Mouse (Mus musculus) layer of hippocampus, adult 18-20 months (tissue): ENCODE results near the gene Ssr2. TPM values are rescaled to one million over a fixed set of nuclear protein-coding genes. Genes with fewer than 3 reads are reported as not detected.
"Not testable (repeated sequence)": the region's sequence is repeated elsewhere in the genome, so short reads cannot be mapped to it uniquely, and the experiment has no call there.

Experiments used
- DNase-seq, 2 experiments: peaks; one replicate each; pipeline ENCODE4 v3.0.0; 2022; ENCODE audit warnings: low spot score in 2 of 2
- total RNA-seq, 2 experiments: library from RNA; stranded (reverse); gene quantifications; 2 replicates each; pipeline ENCODE4 v1.2.3; 2021

Gene Ssr2
- total RNA-seq, 2 experiments from 2014 or later: 91.5 to 97.2 TPM

DNA sequence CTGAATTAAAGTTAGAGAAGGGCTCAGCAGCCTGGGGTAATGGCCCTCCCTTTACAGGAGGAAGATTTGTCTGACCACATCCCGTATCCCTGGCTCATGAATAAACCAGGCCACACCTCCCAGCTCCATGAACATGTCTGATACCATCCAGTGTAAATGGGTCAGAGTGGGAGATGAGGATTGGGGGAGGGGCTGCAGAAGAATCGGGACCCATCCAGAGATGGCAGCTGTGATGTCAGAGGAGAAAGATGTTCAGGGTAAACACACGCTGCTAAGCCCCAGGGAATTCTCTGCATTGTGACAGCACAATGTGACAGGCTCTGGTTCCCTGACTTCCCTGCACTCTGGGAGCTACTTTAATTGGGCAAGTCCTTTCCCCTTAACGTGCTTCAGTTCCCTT, 12.2 kb upstream of the Ssr2 start:
- no peak for DNase-seq

DNA sequence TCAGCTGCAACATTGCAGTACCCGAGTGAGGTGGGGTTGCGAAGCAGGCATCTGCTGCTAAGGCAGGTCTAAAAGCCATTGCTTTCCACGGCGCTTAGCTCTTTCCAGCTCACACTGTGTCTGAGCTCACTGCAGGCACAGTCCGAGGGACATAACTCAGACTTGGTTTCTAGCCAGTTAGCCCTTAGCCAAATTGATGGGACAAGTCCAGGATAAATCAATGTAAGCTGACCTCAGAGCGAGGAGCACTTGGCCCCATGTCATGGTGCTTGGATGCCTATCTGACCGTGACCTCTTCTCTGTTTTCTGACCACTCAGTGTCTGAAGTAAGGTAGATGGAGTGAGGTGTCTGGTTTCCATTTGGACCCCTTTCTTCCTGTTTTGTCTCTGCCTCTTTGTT, 11.7 kb upstream of the Ssr2 start:
- no peak for DNase-seq

DNA sequence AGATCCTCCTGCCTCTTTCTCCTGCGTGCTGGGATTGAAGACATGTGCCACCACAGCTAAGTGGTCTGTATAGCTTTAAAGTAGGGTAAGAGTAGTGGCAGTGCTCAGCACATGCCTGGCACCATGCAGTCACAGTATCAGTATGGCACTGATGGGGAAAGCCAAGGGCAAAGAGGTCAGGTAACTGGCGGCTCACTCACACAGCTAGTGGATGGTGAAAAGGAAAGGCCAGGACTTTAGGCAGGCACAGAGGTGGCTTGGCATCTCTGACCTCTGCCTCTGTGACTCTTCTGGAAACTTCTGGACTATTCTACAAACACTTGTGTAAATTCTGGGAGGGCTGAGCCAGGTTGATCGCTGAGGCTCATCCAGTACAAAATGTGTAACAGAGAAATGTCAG, 9.6 kb upstream of the Ssr2 start:
- no peak for DNase-seq

DNA sequence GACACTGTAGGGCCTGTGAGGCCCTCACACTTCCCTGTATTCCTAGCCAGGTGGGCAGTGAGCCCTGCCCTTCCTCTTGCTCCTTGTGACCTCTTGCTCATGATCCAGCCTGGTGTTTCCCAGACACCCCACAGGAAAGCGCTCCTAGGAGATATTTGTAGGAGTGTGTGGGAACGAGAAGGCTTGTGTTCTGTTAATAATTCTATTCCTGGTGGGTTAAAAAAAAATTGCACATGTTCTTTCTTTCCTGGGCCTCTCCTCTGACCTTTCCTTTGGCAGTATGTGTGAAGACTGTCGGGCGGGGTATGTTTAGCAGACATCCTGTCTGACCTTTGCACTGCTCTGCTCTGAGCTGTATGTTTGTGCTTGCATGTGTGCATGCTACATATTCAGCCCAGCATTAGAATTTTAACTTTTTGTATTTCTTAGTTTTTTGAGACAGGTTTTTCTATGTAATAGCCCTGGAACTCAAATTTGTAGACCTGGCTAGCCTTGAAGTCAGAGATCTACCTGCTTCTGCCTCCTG, 9.1 kb upstream of the Ssr2 start:
- DNase-seq: no peak

DNA sequence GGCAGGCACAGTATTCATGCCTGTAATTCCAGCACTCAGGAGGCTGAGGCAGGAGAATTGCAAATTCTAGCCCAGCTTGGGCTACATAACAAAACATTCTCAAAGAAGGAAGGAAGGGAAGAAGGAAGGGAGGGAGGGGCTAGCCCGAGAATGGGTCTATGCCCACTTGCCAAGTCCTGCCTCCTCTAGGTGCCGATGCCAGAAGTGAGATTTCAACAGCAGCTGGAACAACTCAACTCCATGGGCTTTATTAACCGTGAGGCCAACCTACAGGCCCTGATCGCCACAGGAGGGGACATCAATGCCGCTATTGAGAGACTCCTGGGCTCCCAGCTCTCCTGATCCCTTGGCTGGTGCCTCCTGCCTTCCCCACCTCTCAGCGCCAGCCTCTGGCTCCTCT, 7.8 kb upstream of the Ssr2 start:
- no peak for DNase-seq

DNA sequence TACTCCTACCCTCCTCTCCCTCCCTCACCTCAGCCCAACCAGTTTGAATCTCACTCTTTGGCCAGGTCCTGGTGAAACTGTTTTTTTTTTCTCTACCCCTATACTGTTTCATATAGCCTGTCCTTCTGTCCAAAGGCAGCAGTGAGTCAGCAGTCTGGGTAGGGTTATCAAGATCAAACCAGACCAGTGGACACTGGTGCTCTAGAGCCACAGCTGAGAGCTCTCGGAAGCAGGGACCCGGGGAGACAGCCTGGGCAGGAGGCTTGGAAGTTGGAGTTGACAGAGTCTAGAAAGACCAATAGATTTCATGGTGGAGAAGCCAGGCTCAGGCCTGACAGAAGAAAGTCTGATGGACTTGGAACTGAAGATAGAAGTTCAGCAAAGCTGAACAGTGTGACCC, 7.1 kb upstream of the Ssr2 start:
- DNase-seq: no peak

DNA sequence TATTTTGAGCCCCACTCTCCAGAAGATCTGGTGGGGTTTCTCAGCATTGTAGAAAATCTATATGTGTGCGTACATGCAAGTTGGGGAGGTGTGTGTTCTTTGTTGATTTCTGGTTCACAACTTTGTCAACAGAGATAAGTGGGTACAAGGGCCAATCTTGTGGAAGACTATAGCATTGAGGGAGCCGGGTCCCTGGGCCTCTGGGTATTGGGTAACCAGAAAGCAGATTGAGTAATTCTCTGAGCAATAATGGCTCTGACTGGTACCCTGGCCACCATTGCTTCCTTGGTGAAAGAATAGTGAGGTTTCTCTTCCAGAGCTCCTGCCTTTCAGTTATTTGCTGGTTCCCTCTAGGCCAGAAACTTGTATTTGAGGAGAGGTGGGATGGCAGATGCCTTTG, 6.6 kb upstream of the Ssr2 start:
- DNase-seq: no peak

DNA sequence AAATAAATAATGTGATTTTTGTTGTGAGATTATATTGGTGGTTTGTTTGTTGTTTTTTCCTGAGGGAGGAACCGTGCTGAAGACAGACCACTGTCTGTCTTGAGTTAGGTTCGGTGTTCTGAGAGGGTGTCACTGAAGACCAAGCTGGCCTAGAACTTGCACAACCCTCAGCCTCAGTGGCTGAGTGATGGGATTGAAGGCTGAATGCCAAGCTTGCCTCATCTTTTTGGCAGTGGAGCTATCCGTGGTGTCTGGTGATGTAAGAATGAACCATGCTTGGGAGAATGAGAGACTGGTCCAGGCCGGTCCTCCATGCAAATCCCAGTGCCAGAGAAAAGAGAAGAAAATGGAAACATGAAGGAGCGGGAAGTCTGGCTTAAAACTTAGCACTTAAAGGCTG, 6.0 kb upstream of the Ssr2 start:
- DNase-seq: no peak

DNA sequence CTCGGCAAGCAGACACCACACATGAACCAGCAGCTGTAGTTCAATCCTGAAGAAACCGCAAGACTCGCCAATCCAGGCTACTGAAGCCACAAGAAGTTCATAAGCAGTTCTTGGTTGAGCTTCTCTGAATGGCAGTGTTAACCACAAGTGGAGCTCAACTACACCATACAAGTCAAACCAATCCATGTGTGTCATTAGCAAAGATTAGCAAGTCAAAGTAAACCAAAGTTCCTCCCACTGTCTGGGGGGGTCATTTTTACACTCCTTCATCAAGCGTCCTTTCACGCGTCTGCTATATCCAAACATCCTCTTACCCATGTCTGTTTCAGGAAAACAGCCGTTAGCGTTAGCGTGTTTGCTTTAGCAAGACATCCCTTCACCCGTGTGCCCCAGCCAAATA, 5.3 kb upstream of the Ssr2 start:
- no peak for DNase-seq

DNA sequence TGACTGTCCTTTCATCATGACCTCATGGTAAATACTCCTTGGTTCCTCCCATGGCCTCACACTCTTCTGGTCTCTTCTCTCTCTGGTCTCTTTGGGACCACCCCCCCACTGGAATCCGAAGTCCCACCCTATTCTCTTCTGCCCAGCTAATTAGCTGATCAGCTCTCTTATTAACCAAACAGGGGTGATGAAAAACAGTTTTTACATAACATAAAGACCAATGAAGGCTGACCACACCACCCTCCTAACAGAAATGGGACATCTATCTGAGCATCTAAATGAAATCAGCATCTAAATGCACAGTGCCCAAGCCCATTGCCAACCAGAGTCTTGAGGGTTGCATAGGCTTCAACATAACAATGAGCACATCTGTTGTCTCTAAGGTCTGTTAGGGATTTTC, 3.8 kb upstream of the Ssr2 start:
- DNase-seq: no peak

DNA sequence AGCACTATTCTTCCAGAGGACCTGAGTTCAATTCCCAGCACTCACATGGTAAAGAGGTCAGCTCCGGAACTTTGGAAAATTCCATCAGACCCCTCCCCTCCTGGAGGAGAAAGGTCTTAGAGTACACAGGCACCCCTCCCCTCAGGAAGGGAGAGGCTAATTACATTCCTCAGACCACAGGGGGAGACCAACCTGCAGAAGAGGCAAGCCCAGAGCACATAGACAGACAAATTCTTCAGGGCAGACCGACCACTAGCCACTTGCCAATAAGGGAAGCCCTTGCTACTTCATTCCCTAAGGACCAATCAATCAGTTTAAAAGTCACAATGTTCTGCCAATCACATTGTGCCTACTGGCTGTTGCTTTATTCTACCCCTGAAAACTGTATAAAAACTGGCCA, 2.8 kb upstream of the Ssr2 start:
- DNase-seq: no peak

DNA sequence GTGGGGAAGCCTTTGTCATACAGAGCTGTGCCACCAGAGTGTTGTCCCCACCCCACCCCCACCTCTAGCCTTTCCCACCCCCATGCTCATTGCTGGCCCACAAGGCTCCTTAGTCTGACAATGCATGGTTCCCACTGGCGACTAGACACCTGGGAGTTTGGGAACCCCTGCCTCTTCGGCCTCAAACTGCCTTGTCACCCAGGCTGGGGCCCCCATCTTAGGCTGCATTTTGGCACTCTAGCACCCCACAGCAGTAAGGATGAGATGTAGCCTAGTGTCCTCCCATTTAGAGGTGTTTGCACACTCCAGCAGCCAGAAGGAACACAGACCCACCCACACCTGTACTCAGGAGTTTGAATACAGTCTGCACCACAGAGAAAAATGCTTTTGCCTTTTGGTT, 1.9 kb upstream of the Ssr2 start:
- DNase-seq: no peak

DNA sequence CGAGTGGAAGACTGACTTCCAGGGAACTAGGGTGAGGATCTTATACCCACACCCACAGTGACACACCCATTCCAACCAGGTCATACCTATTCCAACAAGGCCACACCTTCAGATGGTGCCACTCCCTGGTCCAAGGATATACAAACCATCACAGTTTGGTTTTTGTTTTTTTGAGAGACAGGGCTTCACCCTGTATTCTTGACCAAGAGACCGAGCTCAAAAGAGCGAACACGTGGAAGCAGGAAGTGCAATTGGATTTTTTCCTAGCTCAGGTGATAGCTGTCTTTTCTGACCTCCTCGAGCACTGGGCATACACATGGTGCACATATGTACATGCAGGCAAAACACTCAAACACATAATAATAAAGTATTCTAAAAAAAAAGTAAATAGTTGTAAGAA, 2.2 kb downstream of the Ssr2 start:
- DNase-seq: not testable (repeated sequence)

DNA sequence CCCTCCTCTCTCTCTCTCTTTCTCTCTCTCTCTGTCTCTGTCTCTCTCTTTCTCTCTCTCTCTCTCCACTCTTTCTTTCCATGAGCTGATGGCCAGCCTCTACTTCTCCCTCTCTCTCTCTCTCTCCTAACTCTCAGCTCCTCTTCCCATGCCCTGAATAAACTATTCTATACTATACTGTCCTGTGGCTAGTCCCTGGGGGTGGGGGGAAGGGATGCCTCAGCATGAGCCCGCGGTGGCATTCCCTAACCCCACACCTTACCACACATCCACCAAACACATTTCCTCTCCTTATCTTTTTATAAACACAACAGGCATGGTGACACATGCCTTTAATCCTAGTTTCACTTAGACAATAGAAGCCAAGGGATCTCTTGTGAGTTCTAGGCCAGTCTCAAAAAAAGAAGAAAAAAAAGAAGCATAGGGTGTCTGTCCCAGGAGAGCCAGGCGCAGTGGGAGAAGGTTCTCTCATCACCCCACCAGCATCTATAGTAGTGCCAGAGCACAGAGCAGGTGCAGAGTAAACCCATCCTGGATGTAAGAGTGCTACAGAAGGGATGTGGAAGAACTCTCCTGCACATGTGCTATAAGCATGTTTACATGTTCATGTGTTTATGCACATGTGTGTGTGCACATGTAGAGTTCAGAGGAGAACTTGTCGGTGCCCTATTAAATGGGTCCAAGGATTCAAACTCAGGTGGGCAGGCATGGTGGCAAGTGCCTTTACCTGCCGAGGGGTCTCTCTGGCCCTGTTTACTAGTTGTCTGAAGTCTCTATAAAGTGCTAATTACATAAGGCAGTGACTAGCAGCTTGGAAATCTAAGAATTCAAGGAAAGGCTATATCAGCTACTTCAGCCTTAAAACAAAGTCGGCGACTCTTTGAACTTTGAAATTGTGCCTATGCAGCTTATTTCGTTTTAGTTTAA, 3.1 kb downstream of the Ssr2 start:
- DNase-seq: no peak

DNA sequence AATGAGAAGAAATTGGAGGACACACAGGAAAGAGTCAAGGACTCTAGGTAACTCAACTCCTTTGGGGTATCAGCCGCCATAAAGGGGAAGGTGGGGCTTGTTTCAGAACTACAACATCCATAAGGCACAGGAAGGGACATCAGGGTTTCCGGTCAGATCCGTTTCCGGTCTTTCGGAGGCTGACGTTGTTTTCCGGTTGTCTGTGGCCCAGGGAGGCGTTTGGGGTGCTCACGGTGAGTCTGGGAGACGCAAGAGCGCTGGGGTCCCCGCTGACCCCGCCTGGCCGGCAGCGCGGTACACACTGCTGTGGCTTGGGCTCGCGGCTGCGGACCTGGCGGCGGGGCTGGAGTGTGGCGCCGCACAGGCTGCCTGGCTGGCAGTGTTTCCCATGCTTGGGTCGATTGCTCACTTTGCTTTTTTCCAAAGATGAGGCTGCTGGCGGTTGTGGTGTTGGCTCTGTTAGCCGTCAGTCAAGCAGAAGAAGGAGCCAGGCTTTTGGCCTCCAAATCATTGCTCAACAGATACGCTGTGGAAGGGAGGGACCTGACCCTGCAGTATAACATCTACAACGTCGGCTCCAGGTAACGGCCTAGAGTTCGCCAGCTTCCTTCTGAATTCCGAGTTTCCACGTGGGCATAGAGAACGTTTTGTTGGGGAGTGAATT, 3.9 kb downstream of the Ssr2 start:
- peak; percentile 77 to 88 for DNase-seq

DNA sequence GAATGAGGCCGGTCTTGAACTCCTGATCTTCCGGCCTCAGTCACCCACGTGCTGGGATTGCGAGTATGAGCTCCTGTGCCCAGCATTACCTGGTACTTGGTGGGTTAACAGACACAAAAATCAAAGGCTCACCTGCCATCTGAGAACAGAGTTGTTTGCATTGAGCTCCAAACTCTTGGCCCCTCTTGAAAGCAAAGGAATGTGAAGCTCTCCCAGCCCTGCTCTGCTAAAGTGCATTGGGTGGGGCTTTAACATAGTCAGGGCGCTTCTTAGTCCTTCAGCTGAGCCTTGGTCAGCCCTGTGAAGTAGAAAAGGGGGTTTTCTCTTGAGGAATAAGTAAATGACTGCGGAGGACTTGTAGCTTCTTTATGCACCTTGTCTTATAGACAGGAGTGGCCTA, 10.1 kb downstream of the Ssr2 start:
- no peak for DNase-seq

DNA sequence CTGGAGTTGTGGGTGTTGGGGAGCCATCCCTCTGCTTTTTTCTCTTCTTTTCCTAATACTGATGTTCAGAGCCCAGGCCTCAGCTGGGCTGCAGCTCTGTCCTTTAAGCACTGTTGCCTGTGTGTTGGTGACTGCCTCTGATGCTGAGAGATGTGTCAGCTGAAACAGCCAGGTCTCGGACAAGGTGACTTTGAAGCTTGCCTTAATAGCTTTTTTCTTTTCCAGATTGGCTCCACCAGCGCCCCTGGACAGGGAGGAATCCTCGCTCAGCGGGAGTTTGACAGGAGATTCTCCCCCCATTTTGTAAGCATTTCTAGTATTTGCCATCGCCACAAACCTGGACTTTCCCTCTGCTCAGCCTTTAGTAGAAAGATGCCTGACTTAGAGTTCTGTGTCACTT, 11.0 kb downstream of the Ssr2 start:
- no peak for DNase-seq

DNA sequence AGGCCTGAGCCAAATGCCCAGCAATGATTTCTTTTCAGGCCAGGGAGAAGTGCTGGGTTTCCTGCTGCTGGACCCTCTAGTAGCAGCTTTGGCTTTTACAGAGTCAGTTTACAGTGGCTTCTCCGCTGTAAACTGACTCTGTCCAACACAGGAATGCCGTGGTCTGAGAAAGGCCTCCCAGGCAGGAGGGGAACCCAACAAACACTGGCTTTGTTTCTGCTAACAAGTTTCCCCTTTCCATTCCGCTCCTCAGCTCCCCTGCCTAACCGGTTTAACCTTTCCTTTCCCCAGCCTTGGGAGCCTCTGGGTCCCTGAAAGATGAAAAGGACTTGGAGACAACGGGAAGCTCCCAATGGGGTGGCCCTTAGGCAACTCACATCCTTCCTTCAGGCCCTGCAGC, 14.6 kb downstream of the Ssr2 start:
- DNase-seq: no peak

DNA sequence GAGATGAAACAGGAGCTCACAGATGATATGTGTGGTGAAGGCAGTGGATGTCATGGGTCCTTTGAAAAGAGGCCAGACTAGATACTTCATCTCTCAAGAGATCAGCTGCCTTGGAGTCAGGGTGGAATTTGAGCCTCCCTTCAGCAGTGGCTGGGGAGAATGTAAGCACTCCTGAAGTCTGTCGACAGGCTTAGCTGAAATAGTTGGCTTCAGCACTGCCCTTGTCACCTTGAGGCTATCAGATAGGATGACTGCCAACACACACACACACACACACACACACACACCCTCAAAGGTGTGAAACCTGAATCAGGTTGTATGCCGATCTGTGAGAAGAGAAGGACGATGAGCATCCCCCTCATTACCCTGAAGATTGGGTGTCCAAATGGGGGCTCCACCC, 15.4 kb downstream of the Ssr2 start:
- no peak for DNase-seq

DNA sequence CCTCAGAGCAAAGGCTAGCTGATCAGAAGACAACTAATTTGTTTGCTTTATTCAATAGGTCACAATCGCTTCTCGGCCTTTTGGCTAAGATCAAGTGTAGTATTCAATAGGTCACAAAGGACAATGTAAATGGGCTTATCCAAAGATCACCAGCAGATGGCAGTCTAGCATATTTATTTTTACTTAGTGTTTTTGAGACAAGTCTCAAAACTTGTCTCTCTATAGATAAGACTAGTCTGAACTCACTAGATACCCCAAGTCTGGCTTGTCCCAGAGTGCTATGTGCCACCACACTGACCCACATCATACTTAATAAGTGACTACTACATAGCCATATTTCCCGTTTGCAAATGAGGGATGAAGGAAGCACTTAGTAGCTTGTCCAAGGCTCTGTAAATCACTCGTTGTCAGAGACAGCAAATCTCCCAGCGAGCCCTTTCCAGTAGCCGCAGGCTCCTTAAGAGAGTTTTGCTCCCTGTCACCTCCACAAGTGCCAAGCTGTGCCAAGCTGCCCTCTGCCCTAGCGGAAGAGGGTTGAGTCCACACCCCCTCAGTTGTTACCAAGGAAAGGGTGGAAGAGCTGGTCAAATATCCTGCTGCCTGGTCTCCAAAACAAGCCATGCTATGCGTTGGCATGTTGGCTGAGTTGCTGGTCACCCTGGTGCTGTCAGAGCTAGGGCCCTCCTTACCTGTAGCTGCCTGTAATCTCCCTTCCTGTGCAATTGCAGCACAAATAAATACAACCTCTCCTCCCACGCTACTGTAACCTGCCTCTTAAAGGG, 16.5 kb downstream of the Ssr2 start:
- DNase-seq: peak in 1 of 2 experiments; percentile 68

DNA sequence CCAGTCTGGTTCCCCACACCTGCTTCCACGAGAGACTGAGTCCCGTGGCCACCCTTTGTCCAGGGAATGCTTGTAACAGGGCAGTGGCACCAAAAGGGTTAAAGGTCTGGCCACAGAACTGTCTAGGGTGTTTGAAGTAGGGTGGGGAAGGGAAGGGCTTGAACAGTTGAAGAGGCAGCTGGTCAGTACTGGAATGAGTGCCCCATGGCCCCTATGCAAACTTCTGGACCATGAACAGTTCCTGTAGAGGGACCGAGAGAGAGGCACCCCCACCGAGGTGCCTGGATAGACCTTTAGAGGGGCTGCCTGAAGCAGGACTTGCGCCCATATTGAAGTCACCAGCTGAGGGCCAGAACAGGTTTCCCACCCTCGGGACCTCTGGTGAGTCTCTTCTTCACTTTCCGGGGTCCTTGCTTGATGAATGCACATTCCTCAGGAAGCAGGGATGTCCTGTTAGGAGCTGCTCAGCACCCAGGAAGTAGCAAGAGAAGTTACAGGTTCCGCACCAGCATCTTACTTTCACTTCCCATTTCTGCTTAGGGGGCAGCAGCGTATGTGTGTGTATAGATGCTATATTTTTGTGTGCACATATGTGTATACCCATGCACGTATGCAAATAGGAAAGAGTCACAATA, 17.4 kb downstream of the Ssr2 start:
- no peak for DNase-seq
